ENCODE assay signal across 8 mouse cellular contexts in the genomic region with DNA sequence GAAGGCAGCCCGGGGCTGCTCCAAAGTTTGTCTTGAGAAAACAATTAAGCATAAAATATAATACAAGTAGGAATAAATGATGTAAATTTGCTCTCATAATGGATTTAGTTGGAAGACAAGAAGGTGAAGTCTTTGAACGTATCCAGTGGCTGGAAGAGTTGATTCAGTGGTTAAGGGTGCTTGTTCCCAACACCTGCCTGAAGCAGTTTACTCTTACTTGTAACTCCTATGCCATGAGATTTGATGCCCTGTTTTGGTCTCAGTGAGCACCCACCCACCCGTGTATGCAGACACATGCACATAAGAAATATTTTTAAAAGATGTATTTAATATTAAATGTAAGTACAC. TPM values are rescaled to one million over a fixed set of nuclear protein-coding genes. Genes with fewer than 3 reads are reported as not detected.
DNase-seq lines count a peak whose midpoint lies in the region; ATAC-seq lines count a peak whose summit lies in the region.

No protein-coding gene starts in this region.

- H3K9ac ChIP-seq in kidney, embryonic 14.5 days (ENCODE audit: low read depth, low read length), result no peak overlapping the region
- H3K9ac ChIP-seq in forebrain, embryonic 15.5 days (replicated peaks), result no peak overlapping the region

- H3K27ac ChIP-seq in kidney, embryonic 14.5 days (ENCODE audit: low read depth, low read length), result peak overlapping the region; percentile 47; the same call in 1 of the 2 replicates
- 0 out of 2 replicates have a peak overlapping the region, but pooled peaks have one; percentile 6 for H3K27ac ChIP-seq in brown adipose tissue, adult 24 weeks (replicated peaks; ENCODE audit: low read depth, low read length)
- H3K27ac ChIP-seq in forebrain, embryonic 15.5 days (replicated peaks), result peak overlapping the region; percentile 80

- DNase-seq in kidney, postnatal 4 days, result no peak
- DNase-seq in urinary bladder, postnatal 4 days (ENCODE audit: low spot score in 2 of 2), result no peak
- DNase-seq in frontal cortex, postnatal 14 days (ENCODE audit: low spot score in 2 of 2), result no peak
- no peak for DNase-seq in left cerebral cortex, postnatal 36 days (ENCODE audit: low spot score in 2 of 2)

- no peak for ATAC-seq in kidney, embryonic 14.5 days (ENCODE audit: low FRiP score, low TSS enrichment)
- ATAC-seq in forebrain, embryonic 15.5 days (replicated peaks), result no peak

- H3K36me3 ChIP-seq in kidney, embryonic 14.5 days (ENCODE audit: control insufficient read depth, insufficient read depth, low read length), result no peaks in the 10 kb centered on the region
- H3K36me3 ChIP-seq in forebrain, embryonic 15.5 days, result no peaks in the 10 kb centered on the region
- no peaks in the 10 kb centered on the region for H3K36me3 ChIP-seq in megakaryocyte, embryonic 14.5 days (replicated peaks; ENCODE audit: low read length)

- no peaks in the 10 kb centered on the region for H3K9me3 ChIP-seq in kidney, embryonic 14.5 days (ENCODE audit: control insufficient read depth, low read length)
- H3K9me3 ChIP-seq in forebrain, embryonic 15.5 days, result no peaks in the 10 kb centered on the region
- no peaks in the 10 kb centered on the region for H3K9me3 ChIP-seq in megakaryocyte, embryonic 14.5 days

- H3K4me2 ChIP-seq in kidney, embryonic 14.5 days (replicated peaks; ENCODE audit: low read depth, low read length), result no peak overlapping the region
- H3K4me2 ChIP-seq in forebrain, embryonic 15.5 days (replicated peaks), result no peak overlapping the region; the same call in 1 of the 2 replicates

- 7% methylated on average over 3 of the region's 3 CpGs for WGBS in kidney, embryonic 14.5 days
- WGBS in forebrain, embryonic 15.5 days, result 12% methylated on average over 3 of the region's 3 CpGs

- peaks cover 9% of the 10 kb centered on the region; the same call in 1 of the 2 replicates for H3K4me1 ChIP-seq in kidney, embryonic 14.5 days (ENCODE audit: control insufficient read depth, insufficient read depth, low read length)
- H3K4me1 ChIP-seq in brown adipose tissue, adult 24 weeks (ENCODE audit: control insufficient read depth, insufficient read depth, insufficient read length, low read length), result no peaks in the 10 kb centered on the region; the same call in none of the 2 replicates
- H3K4me1 ChIP-seq in forebrain, embryonic 15.5 days, result peaks cover 10% of the 10 kb centered on the region
- peaks cover 43% of the 10 kb centered on the region for H3K4me1 ChIP-seq in megakaryocyte, embryonic 14.5 days

- no peaks in the 10 kb centered on the region for H3K27me3 ChIP-seq in kidney, embryonic 14.5 days (ENCODE audit: control insufficient read depth, insufficient read depth, low read length)
- H3K27me3 ChIP-seq in forebrain, embryonic 15.5 days, result no peaks in the 10 kb centered on the region
- no peaks in the 10 kb centered on the region for H3K27me3 ChIP-seq in megakaryocyte, embryonic 14.5 days (replicated peaks)

- H3K4me3 ChIP-seq in kidney, embryonic 14.5 days (ENCODE audit: low read length), result no peak overlapping the region
- no peak overlapping the region for H3K4me3 ChIP-seq in brown adipose tissue, adult 24 weeks (ENCODE audit: insufficient read depth, low read depth, low read length)
- no peak overlapping the region for H3K4me3 ChIP-seq in forebrain, embryonic 15.5 days
- H3K4me3 ChIP-seq in megakaryocyte, embryonic 14.5 days (replicated peaks), result peak overlapping the region; percentile 42

- intact Hi-C loops in left cerebral cortex, postnatal 36 days (cut with DNase I), result loop anchor here (2.0 kb wide), 1 partner anchor 26 kb away; no protein-coding TSS in a partner anchor

RNA-seq across cellular contexts. Expression of a gene that starts 44.3 kb away (rescaled TPM):
- polyA plus RNA-seq in kidney, embryonic 14.5 days (2014; fragmentation: Nextera tagmentation; extraction: Ambion mirVana), result 0.27 and 0.71 TPM in 2 replicates
- not detected in 2 replicates for polyA plus RNA-seq in brown adipose tissue, adult 24 weeks (2012; ENCODE audit: insufficient read depth, insufficient read length, missing spikeins)
- polyA plus RNA-seq in forebrain, embryonic 15.5 days (2015; fragmentation: Nextera tagmentation; extraction: Ambion mirVana), result 0.31 TPM in 1 of 2 replicates, not detected in the other
- not detected in 2 replicates for polyA plus RNA-seq in megakaryocyte, embryonic 14.5 days (2012; ENCODE audit: insufficient read depth, low replicate concordance)
- total RNA-seq in left cerebral cortex, postnatal 36 days (2021), result under 1 TPM; 0.10 to 0.68 TPM

RNA-seq across cellular contexts. Expression of a gene that starts 44.4 kb away (rescaled TPM):
- polyA plus RNA-seq in kidney, embryonic 14.5 days (2014; fragmentation: Nextera tagmentation; extraction: Ambion mirVana), result 7.4 and 8.2 TPM in 2 replicates
- 0.54 TPM in 1 of 2 replicates, not detected in the other for polyA plus RNA-seq in brown adipose tissue, adult 24 weeks (2012; ENCODE audit: insufficient read depth, insufficient read length, missing spikeins)
- polyA plus RNA-seq in forebrain, embryonic 15.5 days (2015; fragmentation: Nextera tagmentation; extraction: Ambion mirVana), result 6.6 and 7.2 TPM in 2 replicates
- polyA plus RNA-seq in megakaryocyte, embryonic 14.5 days (2012; ENCODE audit: insufficient read depth, low replicate concordance), result 0.22 TPM in 1 of 2 replicates, not detected in the other
- 1 to 10 TPM; 3.5 to 4.4 TPM for total RNA-seq in left cerebral cortex, postnatal 36 days (2021)

Comparison
In these comparisons a context has a peak if more than half of its experiments do, and no peak if none do; other contexts are left out.
1. H3K27ac ChIP-seq: peak in every context shown above with its lines; median percentile 80 in forebrain, embryonic 15.5 days; 47 in kidney, embryonic 14.5 days; 6 in brown adipose tissue, adult 24 weeks.